Mouse (Mus musculus) liver, embryonic 15.5 days (tissue): Measurements from ENCODE around the gene Scfd2. TPM values are rescaled to one million over a fixed set of nuclear protein-coding genes. Genes with fewer than 3 reads are reported as not detected.

Experiments
- polyA plus RNA-seq: library from polyadenylated mRNA; unstranded; fragments of >200 nt; fragmentation: Nextera tagmentation; extraction: Ambion mirVana; gene quantifications from 2 replicates; pipeline ENCODE4 v1.2.1, GENCODE M21; 2015

Gene Scfd2
- polyA plus RNA-seq, 1 experiment from 2014 or later: 9.8 TPM

Other genes starting within 250 kb of the Scfd2 start
- gene Fip1l1, start 3.7 kb upstream of the Scfd2 start, polyA plus RNA-seq: 32.7 and 33.3 TPM in 2 replicates
- 0.06 TPM in 1 of 2 replicates, not detected in the other for gene Lnx1, start 171.2 kb upstream of the Scfd2 start, polyA plus RNA-seq